Mouse (Mus musculus): ENCODE results near the gene Ccdc105.

Ccdc105 gene

DNA sequence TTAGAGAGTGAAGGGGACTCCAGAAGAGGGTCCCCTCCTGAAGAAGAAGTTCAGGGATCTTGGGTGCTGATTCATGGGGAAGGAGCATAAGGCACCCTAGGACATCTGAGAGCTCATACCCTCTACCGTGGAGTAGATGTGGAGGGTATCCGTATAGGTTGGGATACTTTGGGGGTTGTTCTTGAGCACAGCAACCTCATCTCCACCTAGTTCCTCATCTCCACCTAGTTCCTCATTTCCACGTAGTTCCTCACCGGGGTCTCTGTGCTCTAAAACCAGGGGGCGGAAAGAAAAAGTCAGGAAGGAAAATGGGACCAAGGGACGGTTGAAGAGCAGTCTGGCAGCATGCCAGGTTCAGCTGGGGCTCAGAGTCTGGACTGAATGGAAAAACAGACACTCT lies 38.7 kb downstream of the Ccdc105 start:
- no peak for DNase-seq

DNA sequence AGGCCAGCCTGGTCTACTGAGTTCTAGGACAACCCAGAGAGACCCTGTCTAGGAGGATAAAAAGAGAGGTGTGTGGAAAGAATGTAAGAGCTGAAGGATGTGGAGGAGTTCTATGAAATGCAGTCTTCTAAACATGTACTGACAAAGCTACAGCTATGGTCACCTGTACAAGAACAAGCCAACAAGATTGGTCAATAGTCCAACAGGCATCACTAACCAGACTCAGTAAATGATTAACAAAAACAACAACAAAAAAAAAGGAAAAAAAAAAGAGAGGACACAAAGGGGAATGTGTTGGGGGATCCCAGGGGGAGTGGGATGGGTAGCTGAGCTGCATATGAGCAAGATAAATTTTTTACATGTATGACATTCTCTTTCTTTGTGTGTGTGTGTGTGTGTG lies 42.2 kb downstream of the Ccdc105 start:
- DNase-seq = no peak

DNA sequence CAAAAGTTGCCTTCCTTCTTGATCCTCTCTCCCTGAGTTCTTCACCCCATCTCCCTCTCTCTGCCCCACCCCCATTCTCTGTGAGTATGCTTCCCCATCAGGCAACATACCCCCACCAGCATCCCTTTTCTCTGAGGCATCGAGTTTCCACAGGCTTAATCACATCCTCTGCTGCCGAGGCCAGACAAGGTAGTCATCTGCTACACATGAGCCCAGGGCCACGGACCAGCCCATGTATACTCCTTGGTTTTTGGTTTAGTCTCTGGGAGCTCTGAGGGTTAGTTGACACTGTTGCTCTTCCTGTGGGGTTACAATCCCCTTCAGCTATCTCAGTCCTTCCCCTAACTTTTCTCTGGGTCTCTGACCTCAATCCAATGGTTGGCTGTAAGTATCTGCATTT lies 52.0 kb downstream of the Ccdc105 start:
- no peak for DNase-seq

All from cerebellum, adult 11 months (tissue).